Mouse (Mus musculus) kidney, adult 2 months (tissue): ENCODE measurements around the gene Elovl6.

Source experiments
- CTCF ChIP-seq: fragments of 200-500 bp; conservative IDR thresholded peaks from 2 replicates; pipeline ENCODE4 v1.5.1; 2011; ENCODE audit warnings: low read depth, mild to moderate bottlenecking, control low read depth, low read length, moderate library complexity, mixed read lengths; ENCODE audit not compliant: insufficient read depth, insufficient read length
- POLR2A ChIP-seq: fragments of 200-500 bp; IDR thresholded peaks from one replicate; pipeline ENCODE4 v1.6.1; 2011; ENCODE audit warnings: low read depth, low read length, control low read depth

DNA sequence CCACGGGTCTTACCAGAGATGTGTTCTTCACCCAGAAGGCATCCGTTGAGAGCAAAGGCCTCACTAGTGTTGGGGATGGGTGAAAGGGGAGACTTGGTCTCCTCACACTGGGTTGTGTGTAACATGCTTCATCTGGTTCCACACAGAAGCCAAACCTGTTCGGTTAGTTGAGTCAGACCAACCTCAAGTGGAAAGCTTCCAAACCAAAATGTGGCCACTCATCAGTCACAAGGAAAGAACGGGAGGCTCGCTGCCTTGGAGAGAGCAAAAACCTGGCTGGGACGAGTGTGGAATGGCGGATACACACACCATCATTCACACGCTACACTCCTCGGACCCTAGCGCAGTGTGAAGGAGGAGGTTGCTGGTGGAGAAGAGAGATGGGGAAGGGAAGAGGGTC lies 22.4 kb upstream of the Elovl6 start:
- TF ChIP-seq CTCF (no peak), POLR2A (no peak)
